Mouse (Mus musculus): ENCODE results near the gene Arid4a. TPM values are rescaled to one million over a fixed set of nuclear protein-coding genes. Genes with fewer than 3 reads are reported as not detected.

Arid4a gene
- polyA plus RNA-seq, 1 experiment from 2014 or later: 39.0 TPM

GRCm38 (mm10) chr12:70984855-70985550 lies 30.8 kb upstream of the Arid4a start:
- Histone ChIP-seq H3K4me1 (no peaks in the 10 kb centered on the region), H3K4me3 (no peak overlapping the region), H3K27me3 (no peaks in the 10 kb centered on the region), H3K27ac (no peak overlapping the region), H3K9ac (no peak overlapping the region), H3K9me3 (no peaks in the 10 kb centered on the region), H3K36me3 (peaks cover 70% of the 10 kb centered on the region), H3K4me2 (no peak overlapping the region)
- no peak for ATAC-seq (ENCODE audit: insufficient number of reproducible peaks, low FRiP score, low TSS enrichment, low read depth)
- 93% methylated on average over 7 of the region's 7 CpGs for WGBS

- H3K27me3 ChIP-seq: no peaks in the 10 kb centered on the region
- 92% methylated on average over 5 of the region's 5 CpGs for WGBS
- peaks cover 5% of the 10 kb centered on the region; the same call in 1 of the 2 replicates for H3K4me1 ChIP-seq
- no peak overlapping the region for H3K4me3 ChIP-seq
- H3K36me3 ChIP-seq: peaks cover 40% of the 10 kb centered on the region
- no peak for ATAC-seq (ENCODE audit: insufficient number of reproducible peaks, low FRiP score, low TSS enrichment, low read depth)
- H3K9ac ChIP-seq: no peak overlapping the region
- H3K27ac ChIP-seq: no peak overlapping the region
- H3K9me3 ChIP-seq: no peaks in the 10 kb centered on the region
- no peak overlapping the region for H3K4me2 ChIP-seq
These were observed 18.6 kb upstream of the Arid4a start for GRCm38 (mm10) chr12:70997225-70997624.

DNA sequence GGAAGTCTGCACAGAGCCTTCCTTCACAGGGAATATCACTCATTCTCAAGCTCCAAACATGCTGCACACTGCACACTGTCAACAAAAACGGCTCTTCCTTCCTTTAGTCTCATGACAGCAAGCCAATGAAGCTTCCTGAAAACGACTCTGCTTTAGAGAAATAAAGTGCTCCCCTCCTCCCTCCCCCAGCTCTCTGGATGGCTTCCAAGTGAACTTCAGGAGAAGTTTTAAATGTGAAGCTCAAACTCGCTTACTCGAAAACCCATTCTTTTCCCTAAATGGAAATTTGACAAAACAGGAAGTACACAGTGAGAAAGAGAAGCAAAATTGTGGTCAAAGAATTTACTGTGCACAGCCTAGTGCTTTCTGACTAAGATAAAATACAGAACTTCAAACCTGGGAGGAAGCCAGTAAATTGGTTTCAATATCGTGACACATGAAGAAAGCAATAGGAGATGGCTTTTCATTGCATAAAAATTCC lies 16.3 kb upstream of the Arid4a start:
- Histone ChIP-seq H3K4me1 (peaks cover 5% of the 10 kb centered on the region; the same call in 1 of the 2 replicates), H3K4me2 (no peak overlapping the region), H3K36me3 (peaks cover 45% of the 10 kb centered on the region), H3K9ac (no peak overlapping the region), H3K4me3 (no peak overlapping the region), H3K9me3 (no peaks in the 10 kb centered on the region), H3K27me3 (no peaks in the 10 kb centered on the region), H3K27ac (peak overlapping the region; percentile 72)
- WGBS: 18% methylated on average over 5 of the region's 5 CpGs
- ATAC-seq (ENCODE audit: insufficient number of reproducible peaks, low FRiP score, low TSS enrichment, low read depth): no peak

- H3K4me2 ChIP-seq: no peak overlapping the region
- H3K36me3 ChIP-seq: peaks cover 47% of the 10 kb centered on the region
- no peak for ATAC-seq (ENCODE audit: insufficient number of reproducible peaks, low FRiP score, low TSS enrichment, low read depth)
- 86% methylated on average over 1 of the region's 1 CpGs for WGBS
- H3K4me3 ChIP-seq: no peak overlapping the region
- H3K9ac ChIP-seq: no peak overlapping the region
- no peak overlapping the region; the same call in 1 of the 2 replicates for H3K27ac ChIP-seq
- H3K4me1 ChIP-seq: peaks cover 5% of the 10 kb centered on the region; the same call in 1 of the 2 replicates
- no peaks in the 10 kb centered on the region for H3K9me3 ChIP-seq
- no peaks in the 10 kb centered on the region for H3K27me3 ChIP-seq
These were observed 15.4 kb upstream of the Arid4a start for GRCm38 (mm10) chr12:71000344-71000743.

DNA sequence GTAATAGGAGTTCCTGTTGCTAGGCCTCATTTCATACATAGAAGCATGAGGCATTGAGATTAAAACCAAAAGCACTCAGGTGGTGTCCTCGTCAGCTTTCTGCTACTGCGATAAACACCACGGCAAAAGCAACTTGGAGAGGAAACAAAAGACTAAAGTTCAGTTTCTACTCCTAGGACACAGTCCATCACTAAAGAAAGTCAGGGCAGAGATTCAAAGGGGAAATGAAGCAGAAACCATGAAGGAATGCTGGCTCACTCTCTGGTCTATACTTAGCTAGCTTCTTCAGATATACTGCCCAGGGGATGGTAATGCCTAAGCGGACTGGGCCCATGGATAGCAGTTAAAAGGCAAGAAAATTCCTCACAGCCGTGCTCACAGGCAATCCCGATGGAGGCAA lies 14.3 kb upstream of the Arid4a start:
- ATAC-seq (ENCODE audit: insufficient number of reproducible peaks, low FRiP score, low TSS enrichment, low read depth): no peak
- Histone ChIP-seq H3K27me3 (no peaks in the 10 kb centered on the region), H3K27ac (no peak overlapping the region), H3K4me2 (no peak overlapping the region), H3K4me3 (no peak overlapping the region), H3K36me3 (peaks cover 48% of the 10 kb centered on the region), H3K4me1 (peaks cover 5% of the 10 kb centered on the region; the same call in 1 of the 2 replicates), H3K9ac (no peak overlapping the region), H3K9me3 (no peaks in the 10 kb centered on the region)
- 59% methylated on average over 6 of the region's 6 CpGs for WGBS

DNA sequence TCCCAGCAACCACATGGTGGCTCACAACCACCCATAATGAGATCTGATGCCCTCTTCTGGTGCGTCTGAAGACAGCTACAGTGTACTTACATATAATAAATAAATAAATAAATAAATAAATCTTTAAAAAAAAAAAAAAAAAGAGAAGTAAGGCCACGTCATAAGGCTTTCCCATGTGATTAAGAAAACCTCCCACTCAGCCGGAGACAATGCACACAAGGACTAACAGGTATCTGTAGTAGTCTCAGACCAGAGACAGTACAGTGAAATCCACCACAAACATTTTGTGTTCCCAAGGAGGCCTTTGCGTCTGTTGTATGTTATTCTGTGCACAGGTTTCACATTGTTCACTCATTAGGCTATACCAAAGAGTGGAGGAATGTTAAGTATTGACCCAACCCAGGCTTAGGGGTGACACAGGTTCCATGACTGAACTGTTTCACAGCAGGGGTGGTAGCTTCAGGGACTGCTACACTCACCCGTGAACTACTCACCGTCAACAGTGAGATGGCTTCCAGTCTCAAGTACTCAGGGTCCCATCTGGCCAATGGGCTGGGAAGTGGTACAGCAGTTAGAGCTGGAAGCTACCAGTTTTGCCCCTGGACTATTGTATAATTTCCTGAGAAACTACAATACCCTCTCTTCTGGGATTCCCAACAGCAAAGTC lies 11.9 kb upstream of the Arid4a start:
- Histone ChIP-seq H3K9ac (no peak overlapping the region), H3K4me3 (no peak overlapping the region), H3K36me3 (peaks cover 56% of the 10 kb centered on the region), H3K27ac (no peak overlapping the region), H3K27me3 (no peaks in the 10 kb centered on the region), H3K9me3 (no peaks in the 10 kb centered on the region), H3K4me1 (peaks cover 5% of the 10 kb centered on the region; the same call in 1 of the 2 replicates), H3K4me2 (no peak overlapping the region)
- WGBS: 87% methylated on average over 5 of the region's 6 CpGs
- ATAC-seq (ENCODE audit: insufficient number of reproducible peaks, low FRiP score, low TSS enrichment, low read depth): no peak

DNA sequence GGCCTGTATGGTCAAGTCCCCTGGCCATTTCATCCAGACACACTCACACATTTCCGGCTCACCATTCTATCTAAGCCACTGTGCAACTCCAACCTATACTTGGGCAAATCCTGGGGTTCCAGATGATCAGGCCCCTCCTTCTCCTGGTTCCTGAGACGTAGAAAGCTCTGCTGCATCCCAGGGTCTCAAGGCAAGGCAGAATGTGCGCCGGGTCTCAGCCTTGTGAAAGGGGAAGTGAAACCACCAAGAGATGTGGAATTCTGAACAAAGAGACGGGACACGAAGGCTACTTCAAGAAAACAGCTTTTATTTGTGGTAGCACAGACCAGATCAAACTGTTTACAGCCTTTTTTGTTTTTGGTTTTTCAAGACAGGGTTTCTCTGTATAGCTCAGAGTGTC lies 9.6 kb upstream of the Arid4a start:
- Histone ChIP-seq H3K9ac (no peak overlapping the region), H3K4me1 (no peaks in the 10 kb centered on the region), H3K4me3 (no peak overlapping the region), H3K4me2 (no peak overlapping the region), H3K27ac (no peak overlapping the region), H3K27me3 (no peaks in the 10 kb centered on the region), H3K36me3 (peaks cover 67% of the 10 kb centered on the region), H3K9me3 (no peaks in the 10 kb centered on the region)
- no peak for ATAC-seq (ENCODE audit: insufficient number of reproducible peaks, low FRiP score, low TSS enrichment, low read depth)
- 93% methylated on average over 6 of the region's 6 CpGs for WGBS

GRCm38 (mm10) chr12:71006901-71007300 lies 8.9 kb upstream of the Arid4a start:
- no peak overlapping the region for H3K4me2 ChIP-seq
- no peak for ATAC-seq (ENCODE audit: insufficient number of reproducible peaks, low FRiP score, low TSS enrichment, low read depth)
- no peak overlapping the region for H3K27ac ChIP-seq
- no peak overlapping the region for H3K9ac ChIP-seq
- peaks cover 67% of the 10 kb centered on the region for H3K36me3 ChIP-seq
- H3K9me3 ChIP-seq: no peaks in the 10 kb centered on the region
- 79% methylated on average over 7 of the region's 7 CpGs for WGBS
- H3K4me3 ChIP-seq: no peak overlapping the region
- H3K4me1 ChIP-seq: 0 out of 2 replicates have a peak, but pooled peaks cover 3% of the 10 kb centered on the region
- H3K27me3 ChIP-seq: no peaks in the 10 kb centered on the region

GRCm38 (mm10) chr12:71009769-71010168 lies 6.0 kb upstream of the Arid4a start:
- Histone ChIP-seq H3K9ac (no peak overlapping the region), H3K27ac (no peak overlapping the region), H3K4me2 (no peak overlapping the region), H3K27me3 (no peaks in the 10 kb centered on the region), H3K36me3 (peaks cover 48% of the 10 kb centered on the region), H3K9me3 (no peaks in the 10 kb centered on the region), H3K4me3 (no peak overlapping the region), H3K4me1 (peaks cover 18% of the 10 kb centered on the region)
- no peak for ATAC-seq (ENCODE audit: insufficient number of reproducible peaks, low FRiP score, low TSS enrichment, low read depth)
- WGBS: 46% methylated on average over 4 of the region's 4 CpGs

- Histone ChIP-seq H3K4me1 (peaks cover 18% of the 10 kb centered on the region), H3K27ac (peak overlapping the region; percentile 98), H3K9me3 (no peaks in the 10 kb centered on the region), H3K27me3 (no peaks in the 10 kb centered on the region), H3K4me3 (peak overlapping the region; percentile 100), H3K4me2 (peak overlapping the region; percentile 73), H3K36me3 (peaks cover 10% of the 10 kb centered on the region), H3K9ac (peak overlapping the region; percentile 74)
- peak; percentile 59; the same call in 1 of the 2 replicates for ATAC-seq (ENCODE audit: insufficient number of reproducible peaks, low FRiP score, low TSS enrichment, low read depth)
- WGBS: under 1% methylated on average over 28 of the region's 32 CpGs
These were observed 886 bp upstream of the Arid4a start for GRCm38 (mm10) chr12:71014845-71015362.

DNA sequence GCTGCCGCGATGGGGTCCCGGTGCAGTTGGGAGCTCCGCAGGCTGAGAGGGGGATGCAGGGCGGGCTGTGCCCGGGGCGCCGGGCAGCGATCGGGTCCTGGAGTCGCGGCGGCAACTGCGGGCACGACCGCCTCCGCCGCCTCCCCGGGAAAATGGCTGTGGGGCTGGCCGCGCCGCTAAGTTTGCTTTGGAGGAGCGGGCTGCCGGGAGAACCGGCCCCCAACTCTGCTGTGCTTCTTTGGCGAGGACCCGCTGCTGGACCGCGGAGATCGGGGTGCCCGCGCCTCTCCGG lies 367 bp downstream of the Arid4a start:
- peak overlapping the region; percentile 56 for H3K4me2 ChIP-seq
- H3K4me3 ChIP-seq: peak overlapping the region; percentile 100
- H3K27me3 ChIP-seq: no peaks in the 10 kb centered on the region
- peak overlapping the region; percentile 98 for H3K27ac ChIP-seq
- no peak for ATAC-seq (ENCODE audit: insufficient number of reproducible peaks, low FRiP score, low TSS enrichment, low read depth)
- no peaks in the 10 kb centered on the region for H3K9me3 ChIP-seq
- H3K4me1 ChIP-seq: peaks cover 18% of the 10 kb centered on the region
- WGBS: under 1% methylated on average over 32 of the region's 33 CpGs
- H3K9ac ChIP-seq: peak overlapping the region; percentile 83
- peaks cover 15% of the 10 kb centered on the region for H3K36me3 ChIP-seq
